Mouse (Mus musculus) brain, embryonic 14.5 days (tissue): ENCODE results near the gene Xaf1.

Experiments
- CTCF ChIP-seq: fragments of 200-500 bp; IDR thresholded peaks from 2 replicates; pipeline ENCODE4 v1.5.1; 2012; ENCODE audit warnings: inconsistent platforms, mild to moderate bottlenecking, moderate library complexity, borderline replicate concordance; ENCODE audit not compliant: insufficient read depth, insufficient read length; ENCODE audit errors: extremely low read depth
- POLR2A ChIP-seq: fragments of 200-500 bp; IDR thresholded peaks from 2 replicates; pipeline ENCODE4 v1.6.1; 2012; ENCODE audit warnings: mild to moderate bottlenecking, inconsistent platforms, borderline replicate concordance; ENCODE audit not compliant: poor library complexity, insufficient read depth, insufficient read length, severe bottlenecking; ENCODE audit errors: extremely low read depth

DNA sequence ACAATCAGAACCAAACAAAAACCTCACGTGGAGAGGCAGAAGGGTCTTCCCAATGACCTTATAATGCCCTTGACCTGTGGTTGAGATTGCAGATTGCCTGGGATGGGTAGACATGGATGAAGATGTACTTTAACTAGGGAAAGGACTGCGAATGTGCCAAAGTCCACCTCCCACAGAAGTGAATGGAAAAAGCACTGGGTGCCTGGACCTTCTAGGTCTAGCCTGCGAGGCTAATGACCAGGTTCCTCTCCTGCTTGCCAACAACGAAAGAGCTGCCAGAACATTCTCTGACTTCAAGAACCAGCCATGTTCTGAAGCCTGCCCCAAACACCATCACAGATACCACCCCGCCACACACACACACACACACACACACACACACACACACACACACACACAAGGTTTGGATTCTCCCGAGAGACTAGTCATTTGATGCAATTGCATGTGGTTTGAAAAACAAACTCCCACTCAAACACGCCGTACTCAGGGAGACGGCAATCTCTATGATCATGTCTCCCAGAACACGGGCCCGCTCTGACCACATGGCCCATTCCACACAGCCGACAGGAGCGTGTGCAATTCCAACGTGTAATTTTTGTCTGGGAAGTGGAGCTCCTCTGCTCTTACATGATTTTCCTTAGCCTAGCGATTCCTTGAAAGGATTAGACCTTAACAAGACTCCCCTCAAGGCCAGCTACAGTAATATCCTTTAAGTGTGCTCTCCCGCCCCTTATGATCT, 17.8 kb upstream of the Xaf1 start:
- no peak for TF ChIP-seq CTCF
- no peak for TF ChIP-seq POLR2A
